Mouse (Mus musculus): ENCODE measurements around the gene Dpp3.

DNA sequence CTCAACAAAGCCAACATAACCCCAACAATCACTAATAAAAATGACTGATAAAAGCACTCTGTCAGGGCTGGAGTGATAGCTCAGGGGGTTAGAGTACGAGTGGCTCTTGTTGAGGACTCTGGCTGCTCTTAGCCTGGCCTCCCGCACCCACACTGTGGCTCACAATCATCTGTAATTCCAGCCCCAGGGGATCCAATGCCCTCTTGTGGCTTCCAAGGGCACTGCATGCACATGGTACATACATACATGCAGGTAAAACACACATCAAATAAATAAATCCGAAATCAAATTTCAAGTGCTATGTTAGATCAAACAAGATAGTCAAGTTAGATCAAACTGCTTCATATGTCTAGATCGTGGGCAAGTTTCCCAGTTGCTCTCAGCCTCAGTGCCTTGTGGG is 20.0 kb downstream of the Dpp3 start:
- TF ChIP-seq CTCF (IDR thresholded peaks at IDR 0.05; ENCODE audit: low read depth, low read length) = peak; percentile 63
- TF ChIP-seq POLR2A (IDR thresholded peaks at IDR 0.05; ENCODE audit: extremely low read depth, insufficient read depth, low read length) = no peak
